Mouse (Mus musculus): Measurements from ENCODE around the gene Lpp. TPM values are rescaled to one million over a fixed set of nuclear protein-coding genes. Genes with fewer than 3 reads are reported as not detected.

Lpp gene
- polyA plus RNA-seq, 1 experiment, result 137 TPM

DNA sequence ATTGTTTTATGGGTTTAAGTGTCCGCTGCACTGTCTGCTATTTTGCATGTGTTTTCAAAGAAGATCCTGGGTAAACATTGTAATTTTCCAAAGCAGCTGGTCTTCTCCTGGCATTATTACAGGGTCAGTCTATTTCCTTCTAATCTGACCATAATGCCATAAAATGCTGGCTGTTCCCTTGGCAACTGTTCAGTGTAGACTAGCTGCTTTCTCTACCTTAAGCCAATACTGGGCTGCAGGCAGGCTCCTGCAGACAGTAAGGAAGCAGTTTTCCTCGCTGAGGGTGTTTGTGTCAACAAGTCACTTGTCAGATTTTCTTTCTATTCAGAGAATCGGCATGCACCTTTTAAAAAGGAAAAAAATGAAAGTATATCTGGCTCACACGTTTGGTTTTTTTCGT, 537.3 kb downstream of the Lpp start:
- DNase-seq (ENCODE audit: low spot score), result no peak

DNA sequence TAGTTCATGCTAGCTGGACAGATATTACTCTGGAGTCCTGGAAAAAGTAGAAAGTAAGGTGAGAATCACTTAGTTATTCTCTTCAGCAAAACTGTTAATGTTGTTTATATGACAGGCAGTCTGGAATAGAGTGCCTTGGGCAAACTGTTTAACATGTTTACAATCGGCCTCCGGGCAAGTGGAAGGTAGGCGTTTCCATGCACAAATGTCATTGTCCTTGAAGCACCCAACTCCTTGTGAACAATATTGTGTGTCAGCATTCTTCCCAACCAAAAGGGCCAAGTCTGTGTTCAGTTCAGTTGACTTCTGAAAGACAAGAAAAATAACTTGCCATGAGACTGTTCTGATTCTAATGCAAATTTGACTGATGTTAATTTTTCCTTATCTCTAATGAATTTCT, 539.5 kb downstream of the Lpp start:
- no peak for DNase-seq (ENCODE audit: low spot score)

- DNase-seq (ENCODE audit: low spot score), result no peak
These were observed 540.4 kb downstream of the Lpp start for GRCm38 (mm10) chr16:24933691-24934090.

DNA sequence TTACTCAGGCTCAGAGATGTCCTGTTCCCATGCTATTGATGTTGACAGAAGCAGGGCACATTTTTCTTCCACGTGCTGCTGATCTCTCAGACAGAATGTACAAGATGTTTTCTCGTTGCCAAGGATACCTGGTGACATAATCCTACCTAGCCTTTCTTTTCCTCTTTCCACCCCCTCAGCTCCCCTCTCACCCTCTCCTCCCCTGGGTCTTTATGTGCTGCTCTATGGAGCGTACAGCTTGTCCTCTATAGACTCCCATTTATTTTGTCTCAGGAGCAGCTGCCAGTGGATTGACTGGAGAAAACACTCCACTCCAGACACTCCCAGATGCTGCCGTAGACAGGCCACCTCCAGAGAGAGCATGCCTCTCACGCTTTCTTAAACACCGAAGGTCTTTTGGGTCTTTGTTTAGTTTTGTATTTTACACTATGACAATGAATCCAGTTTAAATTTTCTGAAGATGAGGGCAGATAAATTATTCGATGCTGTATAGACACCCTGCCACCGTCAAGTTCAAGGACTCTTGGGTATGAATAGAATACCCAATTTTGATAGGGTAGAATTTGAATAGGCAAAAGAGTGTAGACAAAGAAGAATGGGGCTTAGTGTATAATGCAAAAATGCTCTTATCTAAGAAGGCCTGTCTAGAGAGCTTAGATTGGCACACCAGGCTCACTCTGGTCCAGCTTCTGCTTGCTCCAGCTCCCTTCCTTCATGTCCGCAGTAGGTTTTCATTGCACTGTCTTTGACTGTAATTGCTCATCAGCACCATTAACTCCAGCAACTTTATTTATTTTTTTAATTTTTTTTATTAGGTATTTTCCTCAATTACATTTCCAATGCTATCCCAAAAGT, 548.2 kb downstream of the Lpp start:
- no peak for DNase-seq (ENCODE audit: low spot score)

DNA sequence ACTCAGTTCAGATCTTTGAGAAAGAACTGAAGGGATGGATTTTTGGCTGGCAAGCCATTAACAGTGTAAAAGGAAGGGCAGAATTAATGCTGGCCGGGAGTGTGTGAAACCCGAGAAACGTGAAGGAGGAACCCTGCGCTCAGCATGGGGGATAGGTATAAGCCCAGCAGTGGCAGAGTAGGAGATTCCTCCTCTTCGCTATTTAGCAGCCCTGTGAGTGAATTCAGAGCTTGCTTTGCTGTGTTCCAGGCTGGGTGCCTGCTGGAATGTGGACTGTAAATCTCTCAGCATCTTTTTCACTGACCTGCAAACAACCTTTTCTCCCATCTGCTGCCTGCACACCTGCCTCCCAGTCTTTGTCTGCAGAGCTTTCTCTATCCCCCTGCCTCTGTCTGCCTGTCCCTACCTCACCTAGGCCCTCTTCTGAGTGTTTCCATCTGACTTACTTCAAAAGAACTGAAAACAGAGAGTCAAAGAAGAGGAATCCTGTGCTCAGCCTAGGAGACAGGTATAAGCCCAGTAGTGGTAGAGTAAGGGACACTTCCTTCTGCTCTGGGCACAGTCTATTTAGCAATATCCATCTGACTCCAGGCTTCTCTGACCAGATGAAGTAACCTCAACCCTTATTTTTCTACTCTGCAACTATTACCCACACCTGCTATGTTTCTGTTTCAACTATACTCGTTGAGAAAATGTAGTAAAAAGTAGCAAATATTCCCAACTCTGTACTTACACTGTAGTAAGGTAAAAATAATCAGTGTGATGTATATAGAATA, 550.4 kb downstream of the Lpp start:
- no peak for DNase-seq (ENCODE audit: low spot score)

- DNase-seq (ENCODE audit: low spot score), result no peak
These were observed 553.0 kb downstream of the Lpp start for GRCm38 (mm10) chr16:24946356-24946755.

DNA sequence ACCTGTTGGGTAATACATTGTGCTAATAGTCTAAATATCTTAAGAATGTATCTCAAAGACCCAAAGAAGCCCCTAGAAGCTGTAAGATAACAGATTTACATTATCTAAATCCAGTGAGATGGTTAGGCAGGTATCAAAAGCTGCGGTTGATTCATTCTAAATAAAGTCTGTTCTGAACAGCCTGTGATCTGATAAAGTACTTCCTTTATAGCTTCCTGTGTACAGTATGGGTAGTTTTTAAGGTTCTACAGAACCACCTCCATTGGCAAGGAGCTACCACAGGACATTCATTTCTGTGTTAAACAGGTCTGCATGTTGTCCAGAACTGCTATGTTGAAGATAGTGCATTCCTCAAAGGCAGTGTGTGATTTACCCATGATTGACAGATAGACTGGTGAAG, 554.2 kb downstream of the Lpp start:
- DNase-seq (ENCODE audit: low spot score), result no peak

GRCm38 (mm10) chr16:24948091-24948690, 554.9 kb downstream of the Lpp start:
- no peak for DNase-seq (ENCODE audit: low spot score)

DNA sequence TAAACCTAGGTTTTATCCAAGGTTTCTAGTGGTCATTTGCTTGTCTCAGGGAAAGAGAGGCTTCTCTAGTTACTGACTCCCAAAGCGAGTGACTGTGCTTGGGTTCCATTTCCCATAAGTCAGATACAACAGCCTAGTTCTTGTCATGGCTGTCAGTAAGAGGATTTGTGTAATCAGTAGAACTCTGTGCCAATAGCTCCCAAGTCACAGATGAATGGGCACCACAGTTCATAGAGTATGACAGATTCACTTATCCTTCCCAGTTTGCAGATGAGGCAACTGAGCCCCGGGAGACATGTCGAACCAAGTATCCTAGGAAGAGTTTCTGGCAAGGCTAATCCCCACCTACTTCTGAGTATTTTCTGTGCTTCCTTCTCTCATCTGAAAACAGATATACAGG, 556.0 kb downstream of the Lpp start:
- DNase-seq (ENCODE audit: low spot score), result no peak

- no peak for DNase-seq (ENCODE audit: low spot score)
These were observed 556.9 kb downstream of the Lpp start for GRCm38 (mm10) chr16:24950112-24950743.

DNA sequence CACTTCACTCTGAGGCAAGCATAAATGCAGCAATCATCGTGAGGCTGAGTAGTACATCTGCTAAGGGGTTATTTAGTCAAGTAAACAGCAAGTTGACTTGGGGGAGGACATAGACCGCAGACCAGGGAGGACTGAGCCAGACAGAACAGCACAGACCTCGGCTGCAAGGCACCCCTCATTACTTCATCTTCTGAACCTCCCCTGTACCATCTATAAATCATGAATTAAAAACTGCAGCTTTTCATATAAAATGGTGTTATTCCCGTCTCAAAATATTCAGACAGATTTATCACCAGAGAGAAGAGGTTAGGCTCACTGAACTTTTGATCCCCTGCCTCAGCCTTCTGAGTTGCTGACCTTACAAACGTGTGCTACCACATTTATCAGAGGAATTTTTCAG, 558.6 kb downstream of the Lpp start:
- DNase-seq (ENCODE audit: low spot score), result no peak

DNA sequence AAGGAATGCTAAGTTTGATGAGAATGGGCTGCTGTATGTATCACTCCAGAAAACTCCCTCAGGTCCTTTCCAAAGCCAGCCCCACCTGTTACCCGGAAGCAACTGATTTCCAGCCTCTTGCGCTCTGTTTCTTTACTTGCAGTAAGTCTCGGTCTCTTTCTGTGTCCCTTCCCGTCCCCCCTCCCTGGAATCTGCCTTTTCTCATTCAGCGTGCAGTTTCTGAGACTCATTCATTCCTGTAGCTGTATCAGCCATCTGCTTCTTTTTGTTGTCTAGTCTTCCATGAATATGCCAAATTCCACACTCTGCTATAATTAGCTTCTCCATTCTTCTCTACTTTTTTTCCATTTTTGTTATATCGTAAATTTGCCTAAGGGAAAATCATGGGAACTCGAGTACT, 561.7 kb downstream of the Lpp start:
- no peak for DNase-seq (ENCODE audit: low spot score)

DNA sequence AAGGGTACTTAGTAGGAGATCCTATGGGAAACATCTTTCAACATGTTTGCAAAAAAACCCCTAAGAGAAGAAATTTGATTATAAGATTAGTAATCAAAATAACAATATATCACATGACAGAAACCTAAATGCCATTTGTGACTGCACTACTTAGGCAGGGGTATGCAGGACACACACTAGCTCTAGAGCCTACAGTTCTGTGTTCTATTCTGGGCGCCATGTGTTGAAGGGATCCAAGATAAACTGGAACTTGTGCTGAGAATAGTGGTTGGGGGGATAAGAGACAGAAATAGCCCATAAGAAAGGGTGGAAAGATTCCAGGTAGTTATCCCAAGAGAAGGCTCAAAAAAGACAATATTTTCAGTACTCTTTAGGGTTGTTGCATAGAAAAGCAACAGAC, 565.4 kb downstream of the Lpp start:
- DNase-seq (ENCODE audit: low spot score), result no peak

- DNase-seq (ENCODE audit: low spot score), result no peak
These were observed 567.8 kb downstream of the Lpp start for GRCm38 (mm10) chr16:24960901-24961806.

DNA sequence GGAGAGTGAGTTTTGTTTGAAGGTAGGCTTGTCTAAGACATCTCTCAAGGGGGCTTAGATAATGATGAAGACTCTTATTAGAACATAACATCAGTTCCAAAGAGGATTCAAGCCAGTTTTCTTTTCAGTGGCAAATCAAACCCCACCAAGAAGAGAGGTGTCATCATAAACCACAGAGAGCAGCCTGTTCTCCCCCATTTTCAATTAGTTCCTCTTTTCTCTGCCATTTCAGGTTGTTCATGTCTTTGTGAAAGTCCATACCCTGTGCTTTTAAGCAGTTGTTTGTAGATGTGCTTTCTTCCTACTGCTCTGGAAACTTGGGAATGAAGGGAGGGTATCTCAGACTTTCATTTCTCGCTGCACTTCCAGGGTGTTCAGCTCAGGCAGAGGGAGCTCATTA, 571.0 kb downstream of the Lpp start:
- DNase-seq (ENCODE audit: low spot score), result no peak

- DNase-seq (ENCODE audit: low spot score), result no peak
These were observed 571.8 kb downstream of the Lpp start for GRCm38 (mm10) chr16:24965091-24965490.

GRCm38 (mm10) chr16:24966460-24966859, 573.2 kb downstream of the Lpp start:
- no peak for DNase-seq (ENCODE audit: low spot score)

DNA sequence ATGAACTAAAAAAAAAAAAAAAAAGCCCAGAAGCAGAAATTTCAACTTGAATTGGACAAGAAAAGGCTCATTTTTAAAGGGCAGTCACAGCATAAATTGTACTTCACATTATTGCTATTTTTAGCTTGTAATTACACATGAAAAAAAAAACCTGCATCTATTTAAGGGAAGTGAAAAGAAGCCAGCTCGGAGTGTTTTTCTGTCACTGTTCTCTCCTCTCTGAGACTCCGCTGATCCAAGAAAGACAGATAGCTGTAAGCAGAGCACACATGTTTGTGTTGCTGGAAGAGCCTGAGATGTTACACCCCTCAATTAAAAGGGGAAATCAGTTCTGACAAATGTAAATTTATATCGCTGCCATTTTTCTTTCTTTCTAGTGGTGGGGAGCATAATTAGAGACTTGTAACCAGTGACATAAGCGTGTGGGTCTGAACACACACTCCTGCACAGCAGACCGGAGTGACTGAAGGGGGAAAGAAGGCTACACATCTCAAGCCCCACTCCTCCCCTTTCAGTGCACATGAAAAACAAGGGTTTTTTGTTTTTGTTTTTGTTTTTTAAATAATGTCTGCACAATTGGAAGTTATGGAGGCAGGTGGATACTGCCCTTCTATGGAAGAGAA, 579.8 kb downstream of the Lpp start:
- DNase-seq (ENCODE audit: low spot score), result no peak

- DNase-seq (ENCODE audit: low spot score), result no peak
These were observed 584.5 kb downstream of the Lpp start for GRCm38 (mm10) chr16:24977771-24978170.

DNA sequence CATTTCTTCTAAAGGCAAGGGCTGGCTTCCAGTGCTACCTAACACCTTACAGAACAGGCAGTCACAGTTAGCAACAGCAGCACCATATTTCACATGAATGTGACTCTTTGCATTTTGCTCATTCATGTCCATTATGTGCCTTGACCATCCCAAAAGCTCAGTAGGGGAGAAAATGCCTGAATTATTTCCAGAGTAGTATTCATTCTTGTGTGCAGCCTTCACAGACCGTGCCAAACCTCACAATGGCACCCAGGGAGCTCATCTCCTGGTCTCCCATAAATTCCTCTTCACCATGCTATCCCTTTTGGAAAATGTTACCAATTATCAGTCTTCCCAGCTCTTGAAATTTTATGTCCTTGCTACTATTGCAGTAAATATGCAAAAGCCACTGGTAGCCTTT, 584.9 kb downstream of the Lpp start:
- DNase-seq (ENCODE audit: low spot score), result no peak

DNA sequence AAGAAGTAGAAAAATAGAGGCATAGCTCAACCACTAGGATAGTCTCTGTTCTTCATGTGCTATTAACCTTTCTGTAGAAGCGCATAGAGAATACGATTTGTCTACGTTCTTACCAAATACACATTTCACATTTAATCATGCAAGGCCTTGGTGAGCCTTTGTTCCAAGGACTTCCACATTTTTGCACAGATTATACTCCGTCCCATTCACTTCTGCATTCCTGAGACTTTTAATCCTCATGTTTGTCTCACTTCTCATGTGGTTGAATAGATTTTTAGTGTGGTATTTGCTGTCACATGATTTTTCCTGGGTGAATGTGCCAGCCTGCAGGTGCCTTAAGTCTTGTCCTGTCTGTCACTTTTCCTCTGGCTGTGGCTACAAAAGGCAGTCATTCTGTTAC, 586.1 kb downstream of the Lpp start:
- DNase-seq (ENCODE audit: low spot score), result no peak

All from urinary bladder, adult 2 months (tissue).